Mouse (Mus musculus) hindbrain, embryonic 11.5 days (tissue): Measurements from ENCODE around the gene Slc24a3. TPM values are rescaled to one million over a fixed set of nuclear protein-coding genes. Genes with fewer than 3 reads are reported as not detected.
A peak's percentile ranks its signal among the peaks of the same experiment; 100 is the strongest.

ENCODE experiments used
- ATAC-seq: fragments of 200-750 bp; cut with Nextera tagmentation; 2 replicates; pipeline ENCODE4 v1.8.0; 2017; ENCODE audit warnings: mild to moderate bottlenecking, moderate TSS enrichment, moderate library complexity; ENCODE audit not compliant: low FRiP score
- DNase-seq: peaks from one replicate; pipeline ENCODE4 v3.0.0-alpha.2; 2015; ENCODE audit warnings: low spot score
- H3K27ac ChIP-seq: fragments of 300-500 bp; sonication (generic); 2 replicates; pipeline ENCODE4 v1.5.1; 2014; ENCODE audit warnings: mild to moderate bottlenecking, low read depth, low read length
- H3K27me3 ChIP-seq: fragments of 300-500 bp; sonication (generic); 2 replicates; pipeline ENCODE4 v1.6.1; 2014; ENCODE audit warnings: mild to moderate bottlenecking, low read length, moderate library complexity, mixed read lengths; ENCODE audit not compliant: control insufficient read depth, insufficient read depth
- H3K36me3 ChIP-seq: fragments of 300-500 bp; sonication (generic); 2 replicates; pipeline ENCODE4 v1.6.1; 2014; ENCODE audit warnings: mild to moderate bottlenecking, low read length, moderate library complexity, mixed read lengths; ENCODE audit not compliant: control insufficient read depth, insufficient read depth
- H3K4me1 ChIP-seq: fragments of 300-500 bp; sonication (generic); replicated peaks from 2 replicates; pipeline ENCODE4 v1.6.1; 2014; ENCODE audit warnings: low read length, mixed read lengths; ENCODE audit not compliant: control insufficient read depth, insufficient read depth
- H3K4me2 ChIP-seq: fragments of 300-500 bp; sonication (generic); replicated peaks from 2 replicates; pipeline ENCODE4 v1.6.1; 2014; ENCODE audit warnings: mild to moderate bottlenecking, low read depth, low read length
- H3K4me3 ChIP-seq: fragments of 300-500 bp; sonication (generic); 2 replicates; pipeline ENCODE4 v1.5.1; 2014; ENCODE audit warnings: low read depth, low read length
- H3K9ac ChIP-seq: fragments of 300-500 bp; sonication (generic); 2 replicates; pipeline ENCODE4 v1.6.1; 2014; ENCODE audit warnings: low read depth, low read length
- H3K9me3 ChIP-seq: fragments of 300-500 bp; sonication (generic); 2 replicates; pipeline ENCODE4 v1.6.1; 2016; ENCODE audit warnings: low read length; ENCODE audit not compliant: control insufficient read depth
- WGBS: fragments of 180-500 bp; shearing (Covaris S2); extraction: QIAGEN DNeasy Blood & Tissue Kit; methylation state at CpG from one replicate; pipeline ENCODE4 v1.1.7; 2014; 5-methylcytosine and 5-hydroxymethylcytosine counted together
- polyA plus RNA-seq: library from polyadenylated mRNA; unstranded; fragments of >200 nt; fragmentation: Nextera tagmentation; extraction: Ambion mirVana; gene quantifications from 2 replicates; pipeline ENCODE4 v1.2.1, GENCODE M21; 2014

Slc24a3 gene
- polyA plus RNA-seq, 1 experiment from 2014 or later, result 2.5 TPM

GRCm38 (mm10) chr2:145555713-145556112 is 388.2 kb downstream of the Slc24a3 start:
- Histone ChIP-seq H3K36me3 (no peaks in the 10 kb centered on the region), H3K4me1 (no peaks in the 10 kb centered on the region), H3K9ac (no peak overlapping the region), H3K4me2 (no peak overlapping the region), H3K4me3 (no peak overlapping the region), H3K27me3 (no peaks in the 10 kb centered on the region), H3K27ac (no peak overlapping the region), H3K9me3 (no peaks in the 10 kb centered on the region)
- no peak for ATAC-seq
- WGBS, result 92% methylated on average over 2 of the region's 2 CpGs
- DNase-seq, result no peak

GRCm38 (mm10) chr2:145557361-145557931 is 389.9 kb downstream of the Slc24a3 start:
- peak; percentile 60 for DNase-seq
- 41% methylated on average over 1 of the region's 1 CpGs for WGBS
- no peak overlapping the region for H3K9ac ChIP-seq

DNA sequence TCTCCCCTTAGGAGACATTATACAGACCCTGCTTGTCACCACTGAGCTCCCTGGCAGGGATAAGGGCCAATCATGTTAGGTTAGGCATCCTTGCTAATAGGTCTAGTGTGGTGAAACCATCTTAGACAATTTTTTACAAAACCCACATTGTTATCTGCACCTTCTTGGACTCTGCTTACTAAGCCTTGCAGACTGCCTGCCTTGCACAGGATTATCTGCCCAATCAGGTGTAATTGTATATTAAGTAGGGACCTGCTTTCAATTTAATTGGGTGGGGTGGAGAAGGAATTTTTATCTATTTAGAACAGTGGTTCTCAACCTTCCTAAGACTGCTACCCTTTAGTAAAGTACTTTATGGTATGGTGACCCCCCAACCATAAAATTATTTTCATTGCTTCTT is 394.9 kb downstream of the Slc24a3 start:
- no peaks in the 10 kb centered on the region for H3K4me1 ChIP-seq
- no peak overlapping the region for H3K9ac ChIP-seq
- no peaks in the 10 kb centered on the region for H3K36me3 ChIP-seq
- ATAC-seq, result no peak
- DNase-seq, result no peak
- H3K4me3 ChIP-seq, result no peak overlapping the region
- H3K27ac ChIP-seq, result no peak overlapping the region
- no peaks in the 10 kb centered on the region for H3K9me3 ChIP-seq
- no peaks in the 10 kb centered on the region for H3K27me3 ChIP-seq
- no peak overlapping the region for H3K4me2 ChIP-seq

More at GRCm38 (mm10) chr2:145557361-145557931, 389.9 kb downstream of the Slc24a3 start:
- ATAC-seq, result no peak
- Histone ChIP-seq H3K9me3 (no peaks in the 10 kb centered on the region), H3K4me3 (no peak overlapping the region), H3K36me3 (no peaks in the 10 kb centered on the region), H3K4me1 (no peaks in the 10 kb centered on the region), H3K27ac (no peak overlapping the region), H3K4me2 (no peak overlapping the region), H3K27me3 (no peaks in the 10 kb centered on the region)

GRCm38 (mm10) chr2:145564596-145564995 is 397.0 kb downstream of the Slc24a3 start:
- Histone ChIP-seq H3K9ac (no peak overlapping the region), H3K27me3 (no peaks in the 10 kb centered on the region), H3K4me1 (no peaks in the 10 kb centered on the region), H3K9me3 (no peaks in the 10 kb centered on the region), H3K4me2 (no peak overlapping the region), H3K27ac (no peak overlapping the region), H3K4me3 (no peak overlapping the region), H3K36me3 (no peaks in the 10 kb centered on the region)
- 84% methylated on average over 8 of the region's 8 CpGs for WGBS
- DNase-seq, result no peak
- ATAC-seq, result no peak

GRCm38 (mm10) chr2:145566904-145567303 is 399.4 kb downstream of the Slc24a3 start:
- Histone ChIP-seq H3K4me3 (no peak overlapping the region), H3K4me1 (no peaks in the 10 kb centered on the region), H3K27me3 (no peaks in the 10 kb centered on the region), H3K36me3 (no peaks in the 10 kb centered on the region), H3K27ac (no peak overlapping the region), H3K4me2 (no peak overlapping the region), H3K9me3 (no peaks in the 10 kb centered on the region), H3K9ac (no peak overlapping the region)
- DNase-seq (no peak), ATAC-seq (no peak)
- WGBS, result 89% methylated on average over 2 of the region's 2 CpGs

GRCm38 (mm10) chr2:145571943-145572342 is 404.4 kb downstream of the Slc24a3 start:
- Histone ChIP-seq H3K36me3 (no peaks in the 10 kb centered on the region), H3K9ac (no peak overlapping the region), H3K27me3 (no peaks in the 10 kb centered on the region), H3K27ac (no peak overlapping the region), H3K4me1 (no peaks in the 10 kb centered on the region), H3K4me2 (no peak overlapping the region), H3K4me3 (no peak overlapping the region), H3K9me3 (no peaks in the 10 kb centered on the region)
- 77% methylated on average over 3 of the region's 3 CpGs for WGBS
- ATAC-seq (no peak), DNase-seq (no peak)

- H3K9ac ChIP-seq, result no peak overlapping the region
- 92% methylated on average over 4 of the region's 4 CpGs for WGBS
- ATAC-seq, result no peak
These were observed 406.6 kb downstream of the Slc24a3 start for GRCm38 (mm10) chr2:145574148-145574547.

GRCm38 (mm10) chr2:145583103-145583502 is 415.5 kb downstream of the Slc24a3 start:
- Histone ChIP-seq H3K4me3 (no peak overlapping the region), H3K27me3 (no peaks in the 10 kb centered on the region), H3K36me3 (no peaks in the 10 kb centered on the region), H3K4me2 (no peak overlapping the region), H3K4me1 (no peaks in the 10 kb centered on the region), H3K9ac (no peak overlapping the region), H3K9me3 (no peaks in the 10 kb centered on the region), H3K27ac (no peak overlapping the region)
- 77% methylated on average over 3 of the region's 3 CpGs for WGBS
- DNase-seq, result no peak
- ATAC-seq, result no peak

More at GRCm38 (mm10) chr2:145574148-145574547, 406.6 kb downstream of the Slc24a3 start:
- Histone ChIP-seq H3K36me3 (no peaks in the 10 kb centered on the region), H3K27me3 (no peaks in the 10 kb centered on the region), H3K4me3 (no peak overlapping the region), H3K4me1 (no peaks in the 10 kb centered on the region), H3K27ac (no peak overlapping the region), H3K4me2 (no peak overlapping the region), H3K9me3 (no peaks in the 10 kb centered on the region)
- DNase-seq, result no peak

GRCm38 (mm10) chr2:145585437-145585836 is 417.9 kb downstream of the Slc24a3 start:
- no peaks in the 10 kb centered on the region for H3K9me3 ChIP-seq

More at GRCm38 (mm10) chr2:145585437-145585836, 417.9 kb downstream of the Slc24a3 start:
- Histone ChIP-seq H3K9ac (no peak overlapping the region), H3K36me3 (no peaks in the 10 kb centered on the region), H3K27ac (no peak overlapping the region), H3K27me3 (no peaks in the 10 kb centered on the region), H3K4me2 (no peak overlapping the region), H3K4me3 (no peak overlapping the region), H3K4me1 (no peaks in the 10 kb centered on the region)
- ATAC-seq (no peak), DNase-seq (no peak)
- WGBS, result 77% methylated on average over 3 of the region's 3 CpGs
